Mouse (Mus musculus): ENCODE data around the gene Atg7.

The Atg7 gene

DNA sequence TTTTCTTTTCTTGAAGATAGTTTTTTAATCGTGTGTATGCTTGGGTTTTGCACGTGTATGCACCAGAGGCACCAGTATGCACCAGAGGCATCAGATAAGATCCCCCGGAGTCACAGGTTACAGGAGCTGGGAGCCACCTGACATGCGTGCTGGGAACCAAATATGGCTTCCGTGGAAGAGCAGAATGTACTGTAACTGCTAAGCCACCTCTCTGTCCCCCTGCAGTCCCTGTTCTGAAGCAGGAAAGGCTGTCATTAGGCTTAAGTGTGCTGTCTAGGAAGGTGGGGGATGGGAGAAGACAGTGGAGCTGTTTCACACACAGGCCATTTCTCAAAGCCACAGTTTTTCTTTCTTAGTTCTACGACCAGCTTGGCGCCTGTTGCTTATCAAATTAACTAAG lies 205.9 kb downstream of the Atg7 start:
- DNase-seq (ENCODE audit: inconsistent age in 2 of 2, low spot score in 1 of 2): no peak

DNA sequence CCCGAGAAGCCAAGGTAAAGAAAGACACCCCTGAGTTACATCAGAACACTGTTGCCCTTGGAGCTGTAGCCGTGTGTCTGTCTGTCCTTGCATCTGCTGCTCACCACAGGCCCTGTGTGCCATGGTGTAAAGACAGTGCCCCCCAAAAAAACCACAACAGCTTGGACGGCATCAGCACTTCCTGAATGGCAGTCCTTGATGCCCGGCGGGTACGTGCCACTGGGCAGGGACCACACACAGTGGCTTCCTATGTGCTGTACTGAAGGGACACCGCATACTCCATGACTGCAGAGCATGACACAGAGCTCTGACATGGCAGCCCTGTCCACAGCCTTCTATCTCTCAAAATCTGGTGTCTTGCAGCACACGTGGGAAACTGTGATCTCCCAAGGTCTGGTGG lies 206.9 kb downstream of the Atg7 start:
- no peak for DNase-seq (ENCODE audit: inconsistent age in 2 of 2, low spot score in 1 of 2)

GRCm38 (mm10) chr6:114851688-114852087 lies 208.8 kb downstream of the Atg7 start:
- DNase-seq (ENCODE audit: inconsistent age in 2 of 2, low spot score in 1 of 2): no peak

- no peak for DNase-seq (ENCODE audit: inconsistent age in 2 of 2, low spot score in 1 of 2)
Observed at GRCm38 (mm10) chr6:114852739-114853138, 209.8 kb downstream of the Atg7 start.

DNA sequence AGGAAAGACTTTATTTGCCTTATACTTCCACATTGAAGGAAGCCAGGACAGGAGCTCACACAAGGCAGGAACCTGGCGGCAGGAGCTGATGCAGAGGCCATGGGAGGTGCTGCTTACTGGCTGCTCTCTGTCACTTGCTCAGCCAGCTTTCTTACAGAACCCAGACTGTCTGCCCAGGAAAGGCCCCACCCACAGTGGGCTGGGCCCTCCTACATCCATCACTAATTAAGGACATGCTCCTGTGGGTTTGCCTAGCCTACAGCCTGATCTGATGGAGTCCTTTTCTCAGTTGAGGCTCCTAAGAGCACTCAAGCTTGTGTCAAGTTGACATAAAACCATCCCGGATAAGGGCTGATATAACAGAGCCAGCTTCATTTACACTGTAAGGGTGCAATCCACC lies 211.5 kb downstream of the Atg7 start:
- no peak for DNase-seq (ENCODE audit: inconsistent age in 2 of 2, low spot score in 1 of 2)

- DNase-seq (ENCODE audit: inconsistent age in 2 of 2, low spot score in 1 of 2): no peak
Observed at GRCm38 (mm10) chr6:114855644-114856043, 212.7 kb downstream of the Atg7 start.

GRCm38 (mm10) chr6:114856501-114856900 lies 213.6 kb downstream of the Atg7 start:
- no peak for DNase-seq (ENCODE audit: inconsistent age in 2 of 2, low spot score in 1 of 2)

GRCm38 (mm10) chr6:114857996-114858721 lies 215.3 kb downstream of the Atg7 start:
- DNase-seq (ENCODE audit: inconsistent age in 2 of 2, low spot score in 1 of 2): peak in 1 of 2 experiments; percentile 70

DNA sequence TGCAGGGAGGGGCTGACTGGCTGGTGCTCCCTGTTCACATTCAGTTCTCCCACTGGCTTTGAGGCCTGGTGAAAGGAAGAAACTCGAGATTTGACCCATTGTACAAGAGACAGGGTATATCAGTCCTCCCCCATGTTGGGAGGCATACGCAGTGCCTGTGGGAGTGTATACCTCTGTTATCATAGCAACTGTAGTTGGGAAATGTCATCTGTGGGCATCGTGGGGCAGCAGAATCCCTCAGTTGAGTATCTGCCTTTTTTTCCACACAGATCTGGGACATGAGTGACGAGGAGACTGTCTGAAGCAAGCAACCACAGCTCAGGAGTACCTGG lies 215.8 kb downstream of the Atg7 start:
- DNase-seq (ENCODE audit: inconsistent age in 2 of 2, low spot score in 1 of 2): no peak

- DNase-seq (ENCODE audit: inconsistent age in 2 of 2, low spot score in 1 of 2): peak; percentile 51 to 73
Observed at GRCm38 (mm10) chr6:114860677-114861568, 218.0 kb downstream of the Atg7 start.

GRCm38 (mm10) chr6:114861591-114861990 lies 218.7 kb downstream of the Atg7 start:
- DNase-seq (ENCODE audit: inconsistent age in 2 of 2, low spot score in 1 of 2): no peak

- peak in 1 of 2 experiments; percentile 46 for DNase-seq (ENCODE audit: inconsistent age in 2 of 2, low spot score in 1 of 2)
Observed at GRCm38 (mm10) chr6:114862046-114862445, 219.1 kb downstream of the Atg7 start.

DNA sequence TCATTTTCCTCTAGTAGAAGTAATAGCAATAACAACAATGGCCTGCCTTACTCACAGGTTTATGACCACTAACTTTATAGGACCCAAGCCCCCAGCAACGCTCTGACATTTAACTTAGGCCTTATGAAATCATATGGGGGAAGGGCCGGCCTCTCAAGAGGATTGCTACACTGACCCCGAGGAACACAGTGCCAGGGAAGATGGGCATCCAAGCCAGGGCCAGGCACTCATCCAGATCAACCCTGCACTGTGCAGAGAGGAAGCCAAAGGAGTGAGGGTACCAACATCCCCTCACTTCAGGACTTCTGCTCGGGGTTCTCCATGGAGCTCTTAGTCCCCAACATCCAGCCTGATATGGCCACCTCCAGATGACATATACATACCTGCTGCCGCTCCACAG lies 220.6 kb downstream of the Atg7 start:
- peak in 1 of 2 experiments; percentile 72 for DNase-seq (ENCODE audit: inconsistent age in 2 of 2, low spot score in 1 of 2)

DNA sequence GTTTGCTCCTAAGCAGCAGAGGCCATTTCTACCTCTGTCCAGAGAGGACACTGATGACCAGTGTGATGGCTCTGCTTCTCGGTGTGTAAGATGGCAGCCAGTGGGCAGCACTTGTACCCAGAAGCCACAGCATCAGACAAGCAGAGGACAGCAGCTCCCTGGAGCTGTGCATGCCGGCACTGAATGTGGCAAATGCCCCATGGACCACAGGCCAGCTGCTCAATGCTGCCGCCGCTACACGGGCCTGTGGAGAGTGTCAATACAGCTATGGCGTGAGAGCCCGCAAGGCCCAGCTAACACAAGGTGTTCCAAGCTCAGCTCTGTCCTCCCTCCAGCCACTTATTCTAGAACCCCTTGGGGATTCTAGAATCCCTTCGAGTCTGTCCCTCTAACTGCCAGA lies 221.5 kb downstream of the Atg7 start:
- DNase-seq (ENCODE audit: inconsistent age in 2 of 2, low spot score in 1 of 2): no peak

GRCm38 (mm10) chr6:114866078-114866477 lies 223.2 kb downstream of the Atg7 start:
- peak in 1 of 2 experiments; percentile 54 for DNase-seq (ENCODE audit: inconsistent age in 2 of 2, low spot score in 1 of 2)

GRCm38 (mm10) chr6:114866619-114867018 lies 223.7 kb downstream of the Atg7 start:
- DNase-seq (ENCODE audit: inconsistent age in 2 of 2, low spot score in 1 of 2): peak in 1 of 2 experiments; percentile 46

DNA sequence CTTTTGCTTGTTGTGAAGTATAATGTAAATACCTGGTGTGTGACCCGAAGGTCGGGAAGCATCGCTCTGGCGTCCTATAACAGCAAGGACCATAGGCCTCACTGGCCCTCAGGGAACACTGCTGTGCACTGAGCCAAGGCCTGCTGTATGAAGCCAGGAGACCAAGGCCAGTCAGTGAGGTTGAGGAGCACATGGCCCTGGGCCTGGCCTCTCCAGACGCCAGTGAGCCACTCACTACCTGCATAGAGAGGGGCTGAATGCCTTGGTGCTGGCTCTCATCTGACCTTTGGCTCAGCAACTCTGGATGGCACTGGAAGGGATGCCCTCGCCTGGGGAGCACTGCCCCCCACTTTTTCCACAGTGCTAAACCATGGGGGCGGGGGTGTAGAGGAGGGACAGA lies 225.8 kb downstream of the Atg7 start:
- peak in 1 of 2 experiments; percentile 80 for DNase-seq (ENCODE audit: inconsistent age in 2 of 2, low spot score in 1 of 2)

DNA sequence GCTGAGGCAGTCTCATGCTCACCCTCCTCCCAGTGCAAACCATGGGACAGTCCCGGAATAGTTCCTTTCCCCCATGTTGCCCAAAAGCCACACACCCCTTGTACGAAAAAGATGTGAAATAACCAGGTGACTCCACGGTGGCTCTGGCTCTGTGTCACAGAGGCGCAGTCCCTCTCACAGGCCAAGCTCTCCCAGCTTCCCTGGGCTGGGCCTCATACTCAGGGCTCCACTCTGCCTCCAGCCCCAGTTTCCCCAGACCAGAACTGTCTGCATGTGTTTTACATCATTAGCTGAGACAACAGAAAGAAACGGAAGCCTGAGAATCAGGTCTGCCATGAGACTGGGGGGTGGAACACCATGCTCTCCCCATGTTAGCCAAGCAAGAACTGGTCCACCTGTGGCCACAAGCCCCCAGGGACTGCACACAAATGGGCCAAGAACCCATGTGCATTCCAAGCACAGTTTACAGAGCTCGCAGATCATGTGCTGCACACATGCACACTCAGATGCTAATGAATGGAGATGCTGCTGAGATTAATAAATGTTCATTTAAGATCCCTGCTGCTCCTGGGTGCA lies 226.7 kb downstream of the Atg7 start:
- DNase-seq (ENCODE audit: inconsistent age in 2 of 2, low spot score in 1 of 2): peak in 1 of 2 experiments; percentile 39

GRCm38 (mm10) chr6:114871010-114871660 lies 228.2 kb downstream of the Atg7 start:
- DNase-seq (ENCODE audit: inconsistent age in 2 of 2, low spot score in 1 of 2): no peak

DNA sequence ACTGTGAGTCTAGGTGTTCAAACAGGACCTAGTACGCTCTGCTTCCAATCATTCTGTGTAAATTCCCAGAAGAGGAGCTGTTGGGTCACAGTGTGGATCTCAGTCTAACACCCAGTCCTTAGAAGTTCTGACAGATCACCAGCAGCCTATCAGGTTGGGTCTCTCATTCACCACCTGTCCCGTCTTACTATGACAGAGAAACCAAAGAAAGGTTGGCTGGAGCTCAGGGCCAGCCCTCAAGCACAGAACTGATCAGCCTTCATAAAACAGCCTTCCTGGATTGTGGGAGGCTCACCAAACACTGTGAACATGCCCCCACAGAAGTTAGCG lies 230.9 kb downstream of the Atg7 start:
- DNase-seq (ENCODE audit: inconsistent age in 2 of 2, low spot score in 1 of 2): no peak

- DNase-seq (ENCODE audit: inconsistent age in 2 of 2, low spot score in 1 of 2): peak; percentile 55 to 82
Observed at GRCm38 (mm10) chr6:114874138-114874928, 231.4 kb downstream of the Atg7 start.

Measured in adrenal gland, adult (tissue).